Mouse (Mus musculus): ENCODE measurements at regions not wholly inside any gene's neighbourhood (a gene's known extent, or its start where the extent isn't known, plus 50 kb on each side); places are given as distances from the start of the nearest gene placed in this dataset.
A peak's percentile ranks its signal among the peaks of the same experiment; 100 is the strongest.

DNA sequence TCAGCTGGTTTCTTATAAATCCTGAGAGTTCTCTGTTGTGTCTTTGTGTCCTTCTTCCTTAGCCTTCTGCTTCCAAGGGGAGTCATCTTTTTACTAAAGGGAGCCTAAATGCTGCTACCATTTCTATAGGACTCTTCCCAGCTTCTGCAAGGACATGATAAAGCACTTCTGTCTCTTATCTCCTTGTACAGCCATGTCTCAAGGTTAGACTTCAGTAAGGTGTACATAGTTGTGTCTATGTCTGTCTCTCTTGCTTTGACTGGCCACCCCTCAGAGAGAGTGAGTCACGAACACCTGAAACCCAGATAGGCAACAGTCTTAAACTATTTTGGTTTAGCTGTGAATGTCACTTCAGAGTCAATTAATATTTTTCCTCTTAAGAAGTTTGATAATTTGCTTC is 353.0 kb downstream of the Btg1 start:
- Histone ChIP-seq H3K4me3 (ENCODE audit: low read depth, low read length) (no peak overlapping the region), H3K9me3 (ENCODE audit: low read length) (no peaks in the 10 kb centered on the region), H3K9ac (replicated peaks; ENCODE audit: low read length, poor library complexity, severe bottlenecking) (no peak overlapping the region), H3K27me3 (ENCODE audit: insufficient read depth, low read length) (no peaks in the 10 kb centered on the region), H3K4me1 (ENCODE audit: insufficient read depth, low read length) (no peaks in the 10 kb centered on the region), H3K27ac (ENCODE audit: low read depth, low read length) (no peak overlapping the region), H3K4me2 (ENCODE audit: low read depth, low read length, poor library complexity, severe bottlenecking) (no peak overlapping the region), H3K36me3 (ENCODE audit: insufficient read depth, low read length) (no peaks in the 10 kb centered on the region)
- TF ChIP-seq CTCF (IDR thresholded peaks at IDR 0.05): no peak
- 88% methylated on average over 1 of the region's 1 CpGs for WGBS
- DNase-seq (ENCODE audit: low spot score) (no peak), ATAC-seq (ENCODE audit: low FRiP score) (no peak)

DNA sequence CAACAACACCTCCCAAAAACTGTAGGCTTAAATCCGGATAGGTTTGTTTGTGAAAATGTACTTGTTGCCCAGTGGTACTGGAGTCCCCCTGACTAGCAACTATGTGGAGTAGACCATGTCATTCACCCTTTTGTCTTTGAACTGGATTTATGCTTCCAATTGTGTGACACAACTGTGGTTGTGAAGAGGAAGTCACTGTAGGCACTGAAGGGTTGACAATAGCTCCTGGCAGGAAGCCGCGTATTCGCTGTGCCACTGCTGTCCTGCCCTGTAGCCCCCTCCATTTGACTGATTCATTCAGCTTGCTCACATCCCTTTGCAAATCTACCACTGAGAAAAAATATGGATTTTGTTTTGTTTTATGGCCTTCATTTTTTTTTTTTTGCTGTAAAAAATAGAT is 353.9 kb downstream of the Btg1 start:
- DNase-seq (ENCODE audit: low spot score): peak; percentile 49
- no peak overlapping the region for H3K27ac ChIP-seq (ENCODE audit: low read depth, low read length)
- no peak overlapping the region for H3K4me2 ChIP-seq (ENCODE audit: low read depth, low read length, poor library complexity, severe bottlenecking)
- no peaks in the 10 kb centered on the region for H3K36me3 ChIP-seq (ENCODE audit: insufficient read depth, low read length)
- H3K4me3 ChIP-seq (ENCODE audit: low read depth, low read length): no peak overlapping the region
- H3K27me3 ChIP-seq (ENCODE audit: insufficient read depth, low read length): no peaks in the 10 kb centered on the region
- no peaks in the 10 kb centered on the region for H3K9me3 ChIP-seq (ENCODE audit: low read length)
- no peak for ATAC-seq (ENCODE audit: low FRiP score)
- TF ChIP-seq CTCF (IDR thresholded peaks at IDR 0.05): no peak
- 50% methylated on average over 4 of the region's 4 CpGs for WGBS
- H3K9ac ChIP-seq (replicated peaks; ENCODE audit: low read length, poor library complexity, severe bottlenecking): no peak overlapping the region
- no peaks in the 10 kb centered on the region for H3K4me1 ChIP-seq (ENCODE audit: insufficient read depth, low read length)

DNA sequence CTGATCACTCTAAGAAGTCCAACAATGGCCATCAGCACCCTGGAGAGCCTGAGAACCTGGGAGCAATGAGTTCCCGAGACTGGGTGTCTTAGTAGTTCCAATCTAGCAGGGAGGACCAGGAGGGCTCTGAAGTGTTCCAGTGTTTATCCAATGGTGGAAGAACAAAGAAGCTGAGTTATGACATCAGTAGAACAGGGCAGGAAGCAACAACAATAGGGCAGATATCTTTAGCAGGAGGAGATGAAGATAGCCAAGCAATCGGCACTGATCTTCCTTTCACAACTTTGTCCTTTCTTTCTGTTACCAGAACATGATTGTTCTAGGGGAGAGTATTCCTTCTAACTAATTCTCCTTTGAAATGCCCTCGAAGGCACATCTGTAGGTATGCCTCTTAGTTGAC is 355.0 kb downstream of the Btg1 start:
- no peak overlapping the region for H3K4me3 ChIP-seq (ENCODE audit: low read depth, low read length)
- no peak for ATAC-seq (ENCODE audit: low FRiP score)
- no peak for TF ChIP-seq CTCF (IDR thresholded peaks at IDR 0.05)
- H3K9me3 ChIP-seq (ENCODE audit: low read length): no peaks in the 10 kb centered on the region
- H3K4me1 ChIP-seq (ENCODE audit: insufficient read depth, low read length): no peaks in the 10 kb centered on the region
- H3K36me3 ChIP-seq (ENCODE audit: insufficient read depth, low read length): no peaks in the 10 kb centered on the region
- no peak for DNase-seq (ENCODE audit: low spot score)
- H3K9ac ChIP-seq (replicated peaks; ENCODE audit: low read length, poor library complexity, severe bottlenecking): no peak overlapping the region
- 75% methylated on average over 3 of the region's 3 CpGs for WGBS
- H3K4me2 ChIP-seq (ENCODE audit: low read depth, low read length, poor library complexity, severe bottlenecking): no peak overlapping the region
- no peaks in the 10 kb centered on the region for H3K27me3 ChIP-seq (ENCODE audit: insufficient read depth, low read length)
- H3K27ac ChIP-seq (ENCODE audit: low read depth, low read length): no peak overlapping the region

DNA sequence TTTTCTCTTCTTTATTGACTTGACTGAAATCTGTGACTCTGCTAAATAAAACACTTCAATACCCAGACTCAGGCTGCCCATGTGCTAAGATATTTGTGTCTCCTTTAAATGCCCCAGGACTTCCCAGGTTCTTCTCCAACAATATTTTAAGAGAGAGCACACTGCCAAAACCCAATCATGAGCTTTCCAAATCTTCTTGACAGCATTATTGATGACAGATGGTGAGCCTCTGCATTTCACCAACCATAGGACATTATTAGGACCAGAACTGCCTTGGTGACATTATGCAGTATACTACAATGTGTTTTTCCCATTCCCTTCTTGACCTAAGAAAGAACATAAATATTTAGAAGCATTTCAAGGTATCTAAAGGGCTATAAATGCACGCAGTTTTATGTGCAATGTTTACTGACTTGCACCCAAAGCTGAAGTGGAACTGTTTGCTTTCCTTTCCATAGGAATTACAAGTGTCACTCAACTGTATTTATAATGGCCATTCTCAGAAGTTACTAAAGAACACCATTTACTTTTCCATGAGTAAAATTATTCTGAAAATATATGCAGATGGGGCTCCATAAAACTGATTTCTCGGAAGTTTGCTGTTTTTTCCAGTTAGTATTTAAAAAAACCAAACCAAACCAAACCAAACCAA is 357.6 kb downstream of the Btg1 start:
- no peaks in the 10 kb centered on the region for H3K9me3 ChIP-seq (ENCODE audit: low read length)
- TF ChIP-seq CTCF (IDR thresholded peaks at IDR 0.05): no peak
- H3K4me3 ChIP-seq (ENCODE audit: low read depth, low read length): no peak overlapping the region
- ATAC-seq (ENCODE audit: low FRiP score): no peak
- H3K9ac ChIP-seq (replicated peaks; ENCODE audit: low read length, poor library complexity, severe bottlenecking): no peak overlapping the region
- no peaks in the 10 kb centered on the region for H3K4me1 ChIP-seq (ENCODE audit: insufficient read depth, low read length)
- H3K36me3 ChIP-seq (ENCODE audit: insufficient read depth, low read length): no peaks in the 10 kb centered on the region
- no peak for DNase-seq (ENCODE audit: low spot score)
- WGBS: 91% methylated on average over 2 of the region's 2 CpGs
- H3K4me2 ChIP-seq (ENCODE audit: low read depth, low read length, poor library complexity, severe bottlenecking): no peak overlapping the region
- H3K27me3 ChIP-seq (ENCODE audit: insufficient read depth, low read length): no peaks in the 10 kb centered on the region
- H3K27ac ChIP-seq (ENCODE audit: low read depth, low read length): no peak overlapping the region

DNA sequence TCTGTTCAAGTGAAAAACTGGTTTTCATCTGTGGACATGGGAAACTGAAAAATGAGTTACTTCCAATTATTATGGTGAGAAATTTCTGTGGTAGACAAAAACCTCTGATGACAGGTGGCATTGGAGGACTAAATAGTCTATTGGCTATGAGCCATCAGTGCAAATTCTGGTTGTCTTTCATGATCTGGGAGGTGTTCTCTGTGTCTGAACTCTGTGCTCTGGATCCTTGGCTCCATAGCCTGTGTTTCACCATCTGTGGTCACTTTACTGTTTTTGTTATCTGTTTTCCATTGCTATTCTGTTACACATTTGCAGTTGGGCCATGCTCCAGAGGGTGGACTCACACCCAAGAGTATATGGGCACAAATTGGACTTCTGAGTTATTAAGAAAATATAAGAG is 359.9 kb downstream of the Btg1 start:
- no peak for ATAC-seq (ENCODE audit: low FRiP score)
- H3K4me1 ChIP-seq (ENCODE audit: insufficient read depth, low read length): peaks cover 5% of the 10 kb centered on the region; the same call in 1 of the 2 replicates
- no peak for DNase-seq (ENCODE audit: low spot score)
- no peaks in the 10 kb centered on the region for H3K36me3 ChIP-seq (ENCODE audit: insufficient read depth, low read length)
- H3K27ac ChIP-seq (ENCODE audit: low read depth, low read length): no peak overlapping the region
- no peak overlapping the region for H3K4me2 ChIP-seq (ENCODE audit: low read depth, low read length, poor library complexity, severe bottlenecking)
- TF ChIP-seq CTCF (IDR thresholded peaks at IDR 0.05): no peak
- H3K27me3 ChIP-seq (ENCODE audit: insufficient read depth, low read length): no peaks in the 10 kb centered on the region
- no peak overlapping the region for H3K4me3 ChIP-seq (ENCODE audit: low read depth, low read length)
- H3K9ac ChIP-seq (replicated peaks; ENCODE audit: low read length, poor library complexity, severe bottlenecking): no peak overlapping the region
- no peaks in the 10 kb centered on the region for H3K9me3 ChIP-seq (ENCODE audit: low read length)

DNA sequence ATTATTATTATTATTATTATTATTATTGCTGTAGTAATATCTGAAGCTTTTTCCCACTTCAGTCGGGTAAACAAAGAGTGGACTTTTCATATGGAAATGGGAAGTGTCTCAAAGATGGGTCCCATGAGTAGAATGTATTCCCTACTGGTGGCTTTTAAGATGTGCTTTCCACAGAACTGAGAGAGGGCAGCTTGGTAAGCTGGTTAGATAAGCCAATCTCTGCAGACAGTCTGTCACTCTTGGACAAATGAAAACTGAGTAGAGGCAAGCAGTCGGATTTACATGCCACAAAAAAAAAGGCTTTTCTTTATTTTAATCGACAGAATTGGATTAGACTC is 363.7 kb downstream of the Btg1 start:
- Histone ChIP-seq H3K9me3 (ENCODE audit: low read length) (no peaks in the 10 kb centered on the region), H3K4me2 (ENCODE audit: low read depth, low read length, poor library complexity, severe bottlenecking) (no peak overlapping the region), H3K4me1 (ENCODE audit: insufficient read depth, low read length) (peaks cover 5% of the 10 kb centered on the region; the same call in 1 of the 2 replicates), H3K36me3 (ENCODE audit: insufficient read depth, low read length) (no peaks in the 10 kb centered on the region), H3K27me3 (ENCODE audit: insufficient read depth, low read length) (no peaks in the 10 kb centered on the region), H3K4me3 (ENCODE audit: low read depth, low read length) (no peak overlapping the region), H3K27ac (ENCODE audit: low read depth, low read length) (no peak overlapping the region), H3K9ac (replicated peaks; ENCODE audit: low read length, poor library complexity, severe bottlenecking) (no peak overlapping the region)
- no peak for ATAC-seq (ENCODE audit: low FRiP score)
- DNase-seq (ENCODE audit: low spot score): no peak
- TF ChIP-seq CTCF (IDR thresholded peaks at IDR 0.05): no peak
- WGBS: 15% methylated on average over 3 of the region's 3 CpGs

Measured in midbrain, postnatal 0 days (tissue).